Mouse (Mus musculus) common myeloid progenitor, adult 5-6 weeks (primary cell): Measurements from ENCODE around the gene Hist1h1d. TPM values are rescaled to one million over a fixed set of nuclear protein-coding genes. Genes with fewer than 3 reads are reported as not detected.
"Not testable (repeated sequence)": the region's sequence is repeated elsewhere in the genome, so short reads cannot be mapped to it uniquely, and the experiment has no call there.

Experiments used
- ATAC-seq: replicated peaks from 2 replicates; pipeline ENCODE4 v1.8.0; 2016; ENCODE audit warnings: low read depth, mild to moderate bottlenecking, moderate TSS enrichment, inconsistent platforms; ENCODE audit not compliant: poor library complexity, severe bottlenecking
- total RNA-seq: library from RNA; stranded (forward); fragments of 200-1000, 187-1606 nt; gene quantifications from 2 replicates; pipeline ENCODE4 v1.2.3, GENCODE M21; 2017

The Hist1h1d gene
- total RNA-seq, 1 experiment from 2014 or later: 92.5 TPM

DNA sequence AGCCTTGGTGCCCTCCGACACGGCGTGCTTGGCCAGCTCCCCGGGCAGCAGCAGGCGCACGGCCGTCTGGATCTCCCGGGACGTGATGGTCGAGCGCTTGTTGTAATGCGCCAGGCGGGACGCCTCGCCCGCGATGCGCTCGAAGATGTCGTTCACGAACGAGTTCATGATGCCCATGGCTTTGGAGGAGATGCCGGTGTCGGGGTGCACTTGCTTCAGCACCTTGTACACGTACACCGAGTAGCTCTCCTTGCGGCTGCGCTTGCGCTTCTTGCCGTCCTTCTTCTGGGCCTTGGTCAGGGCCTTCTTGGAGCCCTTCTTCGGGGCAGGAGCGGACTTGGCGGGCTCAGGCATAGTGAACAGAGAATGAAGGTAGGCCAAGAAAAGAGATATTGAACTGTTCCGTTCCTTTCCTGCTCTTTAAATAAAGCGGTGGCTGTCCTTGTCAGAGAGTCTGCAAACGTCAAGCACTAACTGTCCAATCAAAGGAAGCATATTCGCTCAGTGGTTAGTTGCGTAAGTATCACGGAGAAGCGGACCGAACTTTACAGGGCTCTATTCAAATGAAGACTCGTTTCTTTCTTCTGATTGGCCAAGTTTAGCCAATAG is 10.0 kb upstream of the Hist1h1d start, which contains the start of gene Hist1h2bh:
TSS of gene Hist1h2bh (minus strand) at position 394 of the 609 bp plus-strand sequence.
- peak; percentile 84 for ATAC-seq

DNA sequence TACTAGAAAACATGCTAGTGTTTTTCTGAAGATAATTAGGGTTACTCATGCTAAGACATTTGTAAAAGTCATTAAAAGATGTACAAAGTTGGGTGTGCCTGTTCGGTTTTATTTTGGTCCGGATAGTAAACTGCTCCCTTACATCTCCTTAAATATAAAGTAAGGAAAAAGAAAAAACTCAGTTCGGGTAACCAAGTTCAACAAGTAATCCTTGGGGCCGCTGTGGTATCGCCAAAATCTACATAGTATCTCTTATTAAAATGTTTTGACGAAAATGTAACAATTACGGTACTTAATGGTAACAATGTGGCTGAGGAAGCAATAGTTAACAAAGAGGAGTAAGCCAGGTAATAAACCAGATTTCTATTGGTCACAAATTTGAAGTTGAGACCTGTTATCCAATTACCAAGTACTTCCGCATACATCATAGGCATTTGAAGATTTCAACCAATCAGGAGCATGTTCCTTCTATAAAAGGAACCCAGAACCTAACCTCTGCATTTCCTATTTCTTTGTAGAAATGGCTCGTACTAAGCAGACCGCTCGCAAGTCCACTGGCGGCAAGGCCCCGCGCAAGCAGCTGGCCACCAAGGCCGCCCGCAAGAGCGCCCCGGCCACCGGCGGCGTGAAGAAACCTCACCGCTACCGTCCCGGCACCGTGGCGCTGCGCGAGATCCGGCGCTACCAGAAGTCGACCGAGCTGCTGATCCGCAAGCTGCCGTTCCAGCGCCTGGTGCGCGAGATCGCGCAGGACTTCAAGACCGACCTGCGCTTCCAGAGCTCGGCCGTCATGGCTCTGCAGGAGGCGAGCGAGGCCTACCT is 8.9 kb upstream of the Hist1h1d start, which contains the start of gene Hist1h3f:
TSS of gene Hist1h3f (plus strand) at position 88 of the 822 bp plus-strand sequence.
- peak; percentile 81 for ATAC-seq

DNA sequence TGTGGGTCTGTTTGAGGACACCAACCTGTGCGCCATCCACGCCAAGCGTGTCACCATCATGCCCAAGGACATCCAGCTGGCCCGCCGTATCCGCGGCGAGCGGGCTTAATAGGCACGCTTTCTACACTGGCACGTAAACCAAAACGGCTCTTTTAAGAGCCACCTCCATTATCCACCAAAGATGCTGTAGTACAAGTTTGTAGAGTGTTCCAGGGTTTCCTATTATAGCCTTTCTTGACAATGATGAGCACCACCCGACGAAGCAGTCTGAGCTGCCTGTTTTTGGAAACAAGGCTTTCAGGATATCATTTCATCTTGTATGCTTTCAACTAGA is 8.3 kb upstream of the Hist1h1d start:
- peak; percentile 33 for ATAC-seq

DNA sequence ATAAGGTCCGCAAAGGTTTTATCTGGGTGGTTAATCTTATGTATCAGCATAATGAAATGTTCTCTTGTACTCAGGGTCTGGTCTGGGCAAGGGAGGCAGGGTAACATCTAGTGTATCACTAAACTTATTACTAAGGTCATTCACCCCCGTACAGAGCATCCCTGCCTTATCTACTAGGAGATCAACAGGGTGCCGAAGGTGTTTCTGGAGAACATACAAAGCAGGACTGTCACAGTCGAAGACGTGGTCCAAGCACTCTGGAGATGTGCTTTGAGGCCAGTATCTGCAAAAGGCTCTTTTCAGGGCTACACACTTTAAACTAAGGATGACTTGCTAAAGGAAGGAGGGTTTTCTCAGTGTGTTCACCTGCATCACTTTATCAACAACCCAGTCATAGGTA is 6.4 kb upstream of the Hist1h1d start:
- ATAC-seq: no peak

DNA sequence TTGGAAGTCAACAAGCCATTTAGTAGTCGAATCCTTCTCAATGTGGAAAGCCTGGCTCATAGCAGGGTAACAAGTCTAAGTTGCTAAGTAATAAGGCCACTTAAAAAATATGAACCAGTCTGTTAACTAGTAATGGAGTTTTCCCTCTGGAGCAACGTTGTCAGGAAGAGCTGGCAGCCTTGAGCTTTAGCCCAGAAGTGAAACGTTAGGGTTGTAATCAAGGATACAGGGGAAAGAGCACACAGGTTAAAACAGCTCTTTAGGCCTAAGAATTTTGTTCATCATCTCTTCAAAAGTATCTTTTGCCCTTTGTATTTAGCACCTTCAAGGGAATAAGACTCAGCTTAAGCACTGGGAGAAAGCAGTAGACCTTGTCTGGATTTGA is 2.3 kb upstream of the Hist1h1d start:
- ATAC-seq: no peak

DNA sequence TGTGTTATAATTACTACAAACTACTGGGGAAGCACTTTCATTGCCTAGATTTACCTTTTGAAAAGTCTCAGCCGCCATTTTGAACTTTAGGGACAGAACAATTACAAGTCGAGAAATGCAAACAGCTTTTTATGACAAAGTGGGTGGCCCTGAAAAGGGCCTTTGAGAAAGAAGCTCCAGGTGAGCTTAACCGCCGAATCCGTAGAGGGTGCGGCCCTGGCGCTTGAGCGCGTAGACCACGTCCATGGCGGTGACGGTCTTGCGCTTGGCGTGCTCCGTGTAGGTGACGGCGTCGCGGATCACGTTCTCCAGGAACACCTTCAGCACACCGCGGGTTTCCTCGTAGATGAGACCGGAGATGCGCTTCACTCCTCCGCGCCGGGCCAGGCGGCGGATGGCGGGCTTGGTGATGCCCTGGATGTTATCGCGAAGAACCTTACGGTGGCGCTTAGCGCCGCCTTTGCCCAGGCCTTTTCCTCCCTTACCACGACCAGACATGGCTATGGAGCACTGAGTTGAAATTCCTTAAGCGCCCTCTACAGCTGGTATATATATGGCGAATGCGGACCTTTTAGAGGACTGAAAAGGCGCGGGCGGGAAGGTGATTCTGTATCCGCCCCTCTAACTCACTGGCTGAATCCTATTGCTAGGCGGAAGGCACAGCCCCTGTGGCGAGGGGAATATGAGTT is 1.8 kb upstream of the Hist1h1d start, which contains the start of gene Hist1h4f:
TSS of gene Hist1h4f (minus strand) at position 503 of the 689 bp plus-strand sequence.
- peak; percentile 60 for ATAC-seq

DNA sequence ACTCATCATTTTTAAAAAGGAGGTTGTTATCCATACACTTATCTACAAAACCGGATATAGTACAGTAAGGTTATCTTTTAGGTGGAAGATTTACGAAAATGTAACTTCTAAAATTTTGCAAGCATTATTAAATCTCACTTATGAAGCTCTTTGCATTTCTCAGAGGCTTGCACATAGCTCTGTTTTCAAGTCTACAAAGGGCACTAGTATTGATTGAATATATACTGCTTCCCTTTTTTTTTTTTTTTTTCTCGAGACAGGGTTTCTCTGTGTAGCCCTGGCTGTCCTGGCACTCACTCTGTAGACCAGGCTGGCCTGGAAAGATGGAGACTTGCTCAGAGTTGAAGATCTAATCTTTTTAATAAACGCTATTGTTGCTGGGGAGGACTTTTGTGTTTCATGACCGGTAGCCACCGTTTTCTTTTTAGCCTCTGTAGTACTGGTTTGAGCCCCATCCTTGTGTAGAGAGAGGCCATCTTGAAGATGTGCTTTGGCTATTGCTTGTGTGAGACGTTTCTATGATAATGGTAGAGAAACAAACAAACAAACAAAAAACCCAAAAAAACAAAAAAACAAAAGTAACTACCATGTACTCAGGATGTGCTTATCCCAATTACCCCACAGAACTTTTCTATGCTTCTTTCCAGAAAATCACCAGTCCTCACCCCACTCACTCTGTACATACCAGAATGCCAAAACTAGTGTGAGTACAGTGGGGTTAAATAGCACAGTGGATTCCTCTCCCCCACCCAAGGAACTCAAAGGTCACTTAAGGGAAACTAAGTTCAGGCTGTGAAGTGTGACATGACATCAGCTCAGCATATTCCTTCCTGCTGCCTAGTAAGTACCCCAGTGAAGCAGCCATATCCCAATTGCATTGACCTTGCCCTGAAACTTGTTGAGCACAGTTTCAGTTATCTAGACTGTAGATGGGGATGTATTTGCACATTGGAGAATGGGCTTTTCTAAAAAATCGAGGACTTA is 839 bp upstream of the Hist1h1d start:
- no peak for ATAC-seq

DNA sequence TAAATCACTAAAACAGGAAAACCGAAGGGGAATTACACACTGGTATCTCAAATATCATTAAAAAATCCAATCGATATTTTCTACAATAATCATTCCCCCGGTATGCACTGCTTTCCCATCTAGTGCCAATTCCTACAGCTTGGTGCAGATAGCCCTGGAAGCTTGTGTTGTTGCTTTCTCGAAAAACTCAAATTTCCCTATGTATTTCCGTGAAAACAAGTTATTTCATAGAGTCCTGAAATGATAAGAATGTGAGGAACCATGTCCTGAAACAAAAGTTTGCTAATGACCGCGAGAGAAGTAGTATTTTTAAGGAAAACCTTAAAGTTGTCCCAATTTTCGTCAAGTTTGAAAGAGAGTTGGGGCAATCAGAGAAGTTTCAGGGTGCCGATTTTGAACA is 1.3 kb downstream of the Hist1h1d start:
- ATAC-seq: no peak

DNA sequence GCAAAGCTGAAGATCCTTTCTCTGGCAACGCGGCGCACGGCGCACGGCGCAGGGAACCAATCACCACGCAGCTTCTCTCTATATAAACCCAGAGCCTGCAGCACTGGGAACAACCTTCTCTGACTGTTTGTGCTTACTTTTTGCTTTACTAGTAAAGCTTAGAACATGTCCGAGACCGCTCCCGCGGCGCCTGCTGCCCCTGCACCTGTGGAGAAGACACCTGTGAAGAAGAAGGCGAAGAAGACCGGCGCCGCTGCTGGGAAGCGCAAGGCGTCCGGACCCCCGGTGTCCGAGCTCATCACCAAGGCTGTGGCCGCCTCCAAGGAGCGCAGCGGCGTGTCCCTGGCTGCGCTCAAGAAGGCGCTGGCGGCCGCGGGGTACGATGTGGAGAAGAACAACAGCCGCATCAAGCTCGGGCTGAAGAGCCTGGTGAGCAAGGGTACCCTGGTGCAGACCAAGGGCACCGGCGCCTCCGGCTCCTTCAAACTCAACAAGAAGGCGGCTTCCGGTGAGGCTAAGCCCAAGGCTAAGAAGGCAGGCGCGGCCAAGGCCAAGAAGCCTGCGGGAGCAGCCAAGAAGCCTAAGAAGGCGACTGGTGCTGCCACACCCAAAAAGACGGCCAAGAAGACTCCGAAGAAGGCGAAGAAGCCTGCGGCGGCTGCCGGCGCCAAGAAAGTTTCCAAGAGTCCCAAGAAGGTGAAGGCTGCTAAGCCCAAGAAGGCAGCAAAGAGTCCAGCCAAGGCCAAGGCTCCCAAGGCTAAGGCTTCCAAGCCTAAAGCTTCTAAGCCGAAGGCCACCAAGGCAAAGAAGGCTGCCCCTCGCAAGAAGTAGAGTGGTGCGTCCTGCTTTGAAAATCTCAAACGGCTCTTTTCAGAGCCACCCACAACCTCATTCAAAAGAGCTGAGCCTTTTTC is 2.1 kb downstream of the Hist1h1d start:
- ATAC-seq: peak; percentile 57

DNA sequence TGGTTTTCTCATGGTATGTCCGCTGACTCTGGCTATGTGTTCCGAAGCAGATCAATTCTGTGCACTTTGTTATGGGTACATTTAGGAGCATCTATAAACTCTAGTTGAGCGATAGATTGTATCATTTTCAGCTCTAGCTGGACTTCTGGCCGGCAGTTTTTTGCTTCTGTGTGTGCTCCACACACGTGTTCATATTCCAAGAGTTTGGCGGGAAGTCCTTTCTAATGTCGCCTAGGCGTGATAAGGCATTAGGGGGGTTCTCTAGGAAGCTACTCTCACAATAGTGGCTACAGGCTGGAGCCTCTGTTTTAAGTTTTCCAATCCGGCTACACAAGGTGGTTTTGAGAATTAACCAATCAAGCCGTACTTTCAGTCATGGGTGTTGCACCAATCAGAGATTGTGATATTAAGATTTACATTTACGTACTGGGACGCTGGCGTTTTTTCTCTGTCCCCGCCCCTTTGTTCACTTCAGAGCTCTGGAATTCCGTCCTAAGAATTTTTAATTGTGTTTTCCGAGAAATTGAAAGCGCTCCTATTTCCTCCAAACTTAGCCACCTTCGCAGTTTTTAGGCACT is 2.9 kb downstream of the Hist1h1d start:
- ATAC-seq: peak; percentile 49

DNA sequence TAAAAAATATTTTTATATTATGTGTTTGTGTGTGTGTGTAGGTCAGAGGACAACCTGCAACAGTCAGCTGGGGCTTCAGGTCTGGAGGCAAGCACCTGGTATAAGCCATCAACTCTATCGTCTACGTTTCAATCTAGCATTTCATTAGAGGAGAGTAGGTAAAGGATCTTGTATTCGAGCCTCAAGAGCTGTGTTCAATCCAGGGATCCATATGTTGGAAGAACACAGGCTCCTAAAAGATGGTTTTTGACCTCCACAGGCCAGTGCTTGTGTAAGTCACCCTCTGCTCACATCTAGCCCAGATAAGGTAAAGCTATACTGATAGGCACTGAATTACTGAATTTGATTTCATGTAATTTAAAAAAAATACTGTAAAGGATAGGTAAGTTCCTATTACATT is 3.8 kb downstream of the Hist1h1d start:
- ATAC-seq: no peak

DNA sequence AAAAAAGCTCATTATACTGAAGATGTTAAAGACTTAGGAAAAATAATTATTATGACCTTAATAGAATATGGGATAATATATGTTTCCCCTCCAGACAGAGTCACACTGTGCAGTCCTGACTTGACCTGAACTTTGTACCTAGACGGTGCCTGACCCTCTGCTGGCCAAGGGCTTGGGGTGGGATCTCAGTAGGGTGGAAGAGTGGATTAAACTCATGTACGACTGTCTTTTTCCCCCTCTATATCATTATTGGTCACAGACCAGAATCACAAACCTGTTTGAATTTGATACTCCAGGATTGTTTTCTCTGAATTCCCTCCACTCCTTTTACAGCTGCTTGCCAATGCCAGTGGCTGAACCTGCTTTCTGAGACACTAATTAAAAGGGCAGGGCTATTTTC is 7.6 kb downstream of the Hist1h1d start:
- ATAC-seq: not testable (repeated sequence)

DNA sequence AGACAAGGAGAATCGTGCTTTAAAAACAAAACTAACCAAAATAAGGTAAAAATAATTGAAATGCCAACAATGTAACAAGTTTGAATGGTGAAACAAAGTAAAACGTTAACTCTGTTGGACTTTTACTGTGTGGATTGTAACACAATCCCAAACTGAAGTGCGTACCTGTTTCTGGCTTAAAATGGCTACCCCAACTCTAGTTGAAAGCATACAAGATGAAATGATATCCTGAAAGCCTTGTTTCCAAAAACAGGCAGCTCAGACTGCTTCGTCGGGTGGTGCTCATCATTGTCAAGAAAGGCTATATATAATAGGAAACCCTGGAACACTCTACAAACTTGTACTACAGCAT is 8.4 kb downstream of the Hist1h1d start:
- ATAC-seq: not testable (repeated sequence)

DNA sequence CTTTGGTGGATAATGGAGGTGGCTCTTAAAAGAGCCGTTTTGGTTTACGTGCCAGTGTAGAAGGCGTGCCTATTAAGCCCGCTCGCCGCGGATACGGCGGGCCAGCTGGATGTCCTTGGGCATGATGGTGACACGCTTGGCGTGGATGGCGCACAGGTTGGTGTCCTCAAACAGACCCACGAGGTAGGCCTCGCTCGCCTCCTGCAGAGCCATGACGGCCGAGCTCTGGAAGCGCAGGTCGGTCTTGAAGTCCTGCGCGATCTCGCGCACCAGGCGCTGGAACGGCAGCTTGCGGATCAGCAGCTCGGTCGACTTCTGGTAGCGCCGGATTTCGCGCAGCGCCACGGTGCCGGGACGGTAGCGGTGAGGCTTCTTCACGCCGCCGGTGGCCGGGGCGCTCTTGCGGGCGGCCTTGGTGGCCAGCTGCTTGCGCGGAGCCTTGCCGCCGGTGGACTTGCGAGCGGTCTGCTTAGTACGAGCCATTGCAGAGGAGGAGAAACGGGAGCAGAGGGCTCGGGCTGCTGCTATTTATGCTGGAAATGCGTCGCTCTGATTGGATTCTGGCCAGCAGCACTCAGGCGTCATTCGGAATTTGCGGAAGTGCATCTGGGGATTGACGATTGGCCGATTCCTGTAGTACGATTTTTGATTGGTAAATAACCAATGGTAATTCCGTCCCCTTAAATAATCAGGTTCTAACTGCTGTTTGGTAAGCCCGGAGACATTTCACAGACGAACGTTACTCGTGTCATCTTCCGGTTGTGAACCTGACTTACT is 9.0 kb downstream of the Hist1h1d start, which contains the start of gene Hist1h3e:
TSS of gene Hist1h3e (minus strand) at position 487 of the 777 bp plus-strand sequence.
- ATAC-seq: peak; percentile 79

DNA sequence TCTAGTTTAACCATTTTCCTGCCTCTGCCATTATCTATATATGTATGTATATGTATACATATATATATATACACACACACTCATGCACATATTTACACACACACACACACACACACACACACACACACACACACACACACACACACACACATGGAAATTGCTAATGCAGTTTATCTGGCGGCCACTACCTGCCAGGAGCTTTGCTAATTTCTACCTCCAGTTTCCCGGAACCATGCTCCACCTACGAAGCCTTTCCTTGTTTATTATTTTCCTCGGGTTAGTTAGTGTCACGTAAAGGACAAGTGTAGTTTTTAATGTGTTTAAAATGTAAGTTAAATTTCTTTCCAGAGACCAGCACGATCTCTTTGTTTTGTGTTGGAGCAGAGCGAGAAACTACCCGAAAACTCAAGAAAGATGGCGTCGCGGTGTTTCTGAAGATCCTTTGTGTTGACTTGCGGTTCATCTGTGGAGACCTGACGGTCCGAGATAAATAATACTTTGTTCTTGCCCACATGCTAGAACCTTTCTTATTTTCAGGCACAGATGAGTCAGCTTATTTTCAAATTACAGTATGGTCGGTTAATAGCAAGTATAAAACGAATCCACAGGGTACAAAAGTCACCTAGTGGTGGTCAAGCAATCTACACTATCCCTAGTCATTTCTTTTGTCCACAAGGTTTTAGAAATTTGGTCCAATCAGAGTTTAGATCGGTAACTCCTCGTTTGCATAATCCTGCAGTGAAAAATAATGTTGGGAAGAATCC is 9.8 kb downstream of the Hist1h1d start:
- peak; percentile 46 for ATAC-seq

DNA sequence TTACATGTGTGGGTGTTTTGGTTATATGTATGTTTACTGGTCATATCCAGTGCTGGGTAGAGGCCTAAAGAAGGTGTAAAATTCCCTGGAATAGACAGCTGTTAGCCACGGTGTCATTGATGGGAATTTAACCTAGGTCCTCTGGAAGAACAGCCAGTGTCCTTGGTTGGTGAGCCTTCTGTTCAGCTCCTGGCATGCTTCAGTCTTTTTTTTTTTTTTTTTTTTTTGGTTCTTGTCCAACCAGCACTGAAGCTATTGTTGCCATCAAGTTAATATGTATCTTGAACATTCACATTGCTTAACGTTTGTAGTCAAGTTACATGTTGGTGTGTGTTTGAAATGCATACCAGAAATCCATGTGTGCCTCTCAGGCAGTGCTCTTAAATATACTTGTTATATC is 11.4 kb downstream of the Hist1h1d start:
- no peak for ATAC-seq
